Mouse (Mus musculus) frontal cortex, adult 2 months (tissue): ENCODE measurements at regions not wholly inside any gene's neighbourhood (a gene's known extent, or its start where the extent isn't known, plus 50 kb on each side); places are given as distances from the start of the nearest gene placed in this dataset.
A peak's percentile ranks its signal among the peaks of the same experiment; 100 is the strongest.

Experiments used
- DNase-seq, 2 experiments: peaks; one replicate each; pipeline ENCODE4 v3.0.0; 2022; ENCODE audit warnings: low spot score in 1 of 2; ENCODE audit errors: extremely low spot score in 1 of 2

- no peak for DNase-seq
Measured at GRCm38 (mm10) chr8:76038526-76038925, 590.0 kb downstream of the Iqcm start.

- peak; percentile 12 to 23 for DNase-seq
Measured at GRCm38 (mm10) chr8:76052003-76052402, 603.5 kb downstream of the Iqcm start.

DNA sequence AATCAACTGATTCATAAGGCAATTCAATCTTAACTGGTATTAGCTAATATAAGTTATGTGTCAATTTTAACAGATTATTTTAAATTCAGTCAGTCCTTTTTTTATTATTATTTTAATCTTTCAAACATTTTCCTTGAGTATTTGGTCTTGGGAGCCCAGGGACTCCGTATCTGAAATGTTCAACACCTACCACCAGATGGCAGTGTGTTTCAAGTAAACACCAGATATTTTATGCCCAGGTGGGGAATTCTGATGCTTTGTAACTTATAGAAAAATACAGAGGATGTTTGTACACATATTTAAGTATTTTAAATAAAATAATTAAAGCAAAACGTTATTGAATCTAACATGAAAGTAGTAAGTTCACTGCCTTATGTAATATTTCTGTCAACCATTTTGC is 619.2 kb downstream of the Iqcm start:
- peak in 1 of 2 experiments; percentile 67 for DNase-seq

DNA sequence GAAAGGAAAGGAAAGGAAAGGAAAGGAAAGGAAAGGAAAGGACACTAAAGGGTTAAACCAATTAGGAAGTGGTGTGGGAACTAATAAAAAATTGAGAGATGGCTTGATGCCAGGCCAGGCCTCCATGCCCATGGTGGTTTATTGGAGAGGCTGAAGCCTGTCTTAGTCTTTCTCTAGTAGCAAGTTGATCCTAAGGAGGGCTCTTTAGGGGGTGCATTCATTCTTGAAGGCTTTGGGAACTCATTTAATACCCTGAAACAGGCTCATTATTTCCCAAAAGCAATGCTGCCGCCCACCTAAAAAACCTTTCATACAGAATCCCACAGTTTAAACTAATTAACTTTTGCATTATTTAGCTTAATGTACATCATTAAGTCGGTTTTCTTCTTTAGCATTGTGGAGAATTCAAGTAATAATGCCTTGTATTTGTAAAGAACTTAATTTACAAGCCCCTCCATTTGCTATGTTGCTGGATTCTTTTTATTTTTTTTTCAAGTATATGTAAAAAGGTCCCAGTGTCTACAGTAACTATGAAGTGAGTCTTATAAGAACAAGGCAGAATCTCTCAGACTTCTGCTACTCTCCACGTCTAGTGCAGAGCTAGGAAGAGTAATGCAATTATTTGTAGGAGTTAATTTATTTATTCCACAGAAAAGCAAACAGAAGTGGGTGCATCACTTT is 624.3 kb downstream of the Iqcm start:
- no peak for DNase-seq

DNA sequence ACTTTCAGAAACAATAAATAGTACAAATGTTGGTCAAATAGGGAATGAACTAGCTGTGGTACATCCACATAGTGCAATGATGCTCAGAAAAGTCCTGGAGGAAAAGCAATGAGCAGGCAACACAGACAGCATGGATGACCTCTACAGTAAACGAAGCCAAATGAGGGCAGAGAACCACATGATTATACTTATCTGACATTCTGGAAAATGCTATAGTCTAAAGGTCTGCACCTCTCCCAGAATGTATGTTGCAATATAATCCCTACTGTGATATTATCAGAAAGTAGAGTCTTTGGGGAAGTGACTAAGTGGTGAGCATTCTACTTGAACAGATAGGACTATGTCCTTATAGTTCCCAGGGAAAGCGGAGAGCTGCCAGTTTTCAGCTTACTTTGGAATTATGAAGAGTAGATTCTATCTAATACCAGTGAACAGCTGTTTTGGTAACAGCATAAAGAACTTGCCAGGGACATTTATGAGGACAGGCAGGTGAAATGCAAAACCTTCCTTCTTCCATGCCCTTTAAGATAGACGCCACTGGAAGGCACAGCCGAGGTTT is 672.2 kb downstream of the Iqcm start:
- no peak for DNase-seq

DNA sequence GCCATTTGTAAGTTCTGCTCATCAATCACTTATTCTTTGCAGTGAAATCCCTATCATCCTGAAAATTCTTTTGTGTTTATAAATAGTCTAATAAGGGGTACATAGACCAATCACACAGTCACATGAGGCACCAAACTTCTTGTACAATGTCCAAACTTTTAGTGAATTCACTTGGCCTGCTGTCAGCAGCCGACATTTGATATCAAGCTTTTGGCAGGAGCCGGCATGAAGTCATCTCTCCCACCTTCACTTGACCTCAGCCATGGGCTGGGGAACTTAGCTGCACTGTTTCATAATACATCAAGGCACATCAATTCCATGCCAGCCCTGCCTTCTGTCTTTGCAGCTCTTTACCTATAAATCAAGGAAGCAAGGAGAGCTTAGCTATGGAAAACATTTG is 679.0 kb downstream of the Iqcm start:
- DNase-seq: no peak

GRCm38 (mm10) chr8:76137219-76137618 is 688.7 kb downstream of the Iqcm start:
- DNase-seq: no peak

GRCm38 (mm10) chr8:76148681-76149080 is 700.2 kb downstream of the Iqcm start:
- DNase-seq: no peak

DNA sequence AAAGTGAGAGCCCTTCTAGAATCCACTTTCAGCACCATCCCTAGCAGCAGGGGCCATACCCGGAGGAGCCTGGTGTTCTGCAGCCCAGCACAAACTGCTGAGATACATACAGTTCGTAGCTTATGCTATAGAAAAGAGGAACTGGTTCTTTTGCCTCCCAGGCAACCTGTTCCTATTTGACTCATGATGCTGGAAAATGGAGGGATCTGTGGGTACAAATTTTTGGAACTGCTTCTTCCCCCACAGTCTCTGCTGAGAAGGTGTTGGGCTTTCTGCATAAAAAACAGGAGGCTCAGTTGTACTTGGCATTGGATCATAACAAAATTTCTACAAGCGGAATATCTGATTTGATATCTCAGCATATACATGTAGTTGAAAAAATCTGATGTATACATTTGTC is 716.7 kb upstream of the Nr3c2 start:
- DNase-seq: peak in 1 of 2 experiments; percentile 32

GRCm38 (mm10) chr8:76183836-76184235 is 715.4 kb upstream of the Nr3c2 start:
- no peak for DNase-seq

GRCm38 (mm10) chr8:76187293-76187692 is 711.9 kb upstream of the Nr3c2 start:
- peak in 1 of 2 experiments; percentile 4 for DNase-seq

DNA sequence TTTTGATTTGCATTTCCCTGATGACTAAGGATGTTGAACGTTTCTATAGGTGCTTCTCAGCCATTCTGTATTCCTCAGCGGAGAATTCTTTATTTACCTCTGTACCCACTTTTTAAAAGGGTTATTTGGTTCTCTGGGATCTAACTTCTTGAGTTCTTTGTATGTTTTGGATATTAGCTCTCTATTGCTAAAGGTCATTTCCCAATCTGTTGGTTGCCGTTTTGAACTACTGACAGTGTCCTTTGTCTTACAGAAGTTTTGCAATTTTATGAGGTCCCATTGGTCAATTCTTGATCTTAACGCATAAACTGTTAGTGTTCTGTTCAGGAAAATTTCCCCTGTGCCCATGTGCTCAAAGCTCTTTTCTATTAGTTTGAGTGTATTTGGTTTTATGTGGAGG is 687.4 kb upstream of the Nr3c2 start:
- no peak for DNase-seq

- DNase-seq: no peak
Measured at GRCm38 (mm10) chr8:76217819-76218580, 681.2 kb upstream of the Nr3c2 start.

DNA sequence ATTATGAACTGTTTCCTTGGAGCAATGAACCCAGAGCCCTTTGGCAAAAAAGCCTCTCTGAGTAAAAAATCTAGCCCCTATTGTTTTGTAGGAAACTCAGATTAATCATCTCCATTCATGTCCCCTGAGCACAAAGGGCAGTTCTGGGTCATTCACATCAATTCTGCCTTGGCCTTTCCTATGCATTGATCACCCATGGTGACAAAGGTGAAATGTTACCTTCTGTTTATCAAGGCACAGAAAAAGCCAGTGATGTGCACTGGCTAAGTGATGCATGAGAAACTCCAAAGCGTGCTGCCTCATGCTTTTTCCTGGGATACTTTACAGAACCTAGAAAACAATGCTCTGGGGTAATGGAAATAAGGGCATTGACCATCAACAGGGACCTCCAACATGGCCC is 668.4 kb upstream of the Nr3c2 start:
- DNase-seq: no peak

DNA sequence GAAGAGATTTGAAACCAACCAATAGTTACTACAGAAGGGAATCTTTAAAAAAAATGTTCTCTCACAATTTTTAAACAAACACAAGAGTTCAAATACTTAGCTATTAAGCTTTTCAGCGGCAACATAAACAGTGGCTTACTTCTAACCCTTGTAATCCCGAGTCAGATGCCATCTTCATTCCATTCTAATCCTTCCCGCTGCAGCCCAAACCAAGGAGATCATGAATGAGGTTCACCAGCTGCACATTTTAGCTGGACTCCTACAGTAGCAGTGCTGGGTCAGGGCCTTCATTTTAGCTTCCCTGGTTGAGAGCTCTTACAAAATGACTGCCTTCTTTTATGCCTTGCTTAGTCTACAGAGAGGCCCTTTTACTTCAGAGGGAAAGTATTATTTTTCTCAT is 650.0 kb upstream of the Nr3c2 start:
- no peak for DNase-seq

GRCm38 (mm10) chr8:76252161-76253010 is 646.9 kb upstream of the Nr3c2 start:
- no peak for DNase-seq
